Mouse (Mus musculus) neural tube, embryonic 13.5 days (tissue): ENCODE data around the gene Fgfr1op. TPM values are rescaled to one million over a fixed set of nuclear protein-coding genes. Genes with fewer than 3 reads are reported as not detected.
"Not testable (repeated sequence)": the region's sequence is repeated elsewhere in the genome, so short reads cannot be mapped to it uniquely, and the experiment has no call there.

ENCODE experiments used
- ATAC-seq: fragments of 200-750 bp; cut with Nextera tagmentation; 2 replicates; pipeline ENCODE4 v1.8.0; 2017; ENCODE audit warnings: low read depth, mild to moderate bottlenecking, moderate TSS enrichment, moderate library complexity
- H3K27ac ChIP-seq: fragments of 300-500 bp; sonication (generic); replicated peaks from 2 replicates; pipeline ENCODE4 v1.5.1; 2015; ENCODE audit warnings: moderate library complexity, mild to moderate bottlenecking, inconsistent platforms
- H3K27me3 ChIP-seq: fragments of 300-500 bp; sonication (generic); 2 replicates; pipeline ENCODE4 v1.6.1; 2015; ENCODE audit warnings: mild to moderate bottlenecking, inconsistent platforms
- H3K36me3 ChIP-seq: fragments of 300-500 bp; sonication (generic); 2 replicates; pipeline ENCODE4 v1.6.1; 2015; ENCODE audit warnings: mild to moderate bottlenecking, inconsistent platforms
- H3K4me1 ChIP-seq: fragments of 300-500 bp; sonication (generic); replicated peaks from 2 replicates; pipeline ENCODE4 v1.6.1; 2015; ENCODE audit warnings: inconsistent platforms
- H3K4me2 ChIP-seq: fragments of 300-500 bp; sonication (generic); 2 replicates; pipeline ENCODE4 v1.6.1; 2015; ENCODE audit warnings: inconsistent platforms, mild to moderate bottlenecking, moderate library complexity
- H3K4me3 ChIP-seq: fragments of 300-500 bp; sonication (generic); 2 replicates; pipeline ENCODE4 v1.5.1; 2015; ENCODE audit warnings: mild to moderate bottlenecking, inconsistent platforms
- H3K9ac ChIP-seq: fragments of 300-500 bp; sonication (generic); 2 replicates; pipeline ENCODE4 v1.6.1; 2015; ENCODE audit warnings: moderate library complexity, mild to moderate bottlenecking, inconsistent platforms
- H3K9me3 ChIP-seq: fragments of 300-500 bp; sonication (generic); 2 replicates; pipeline ENCODE4 v1.6.1; 2016; ENCODE audit warnings: inconsistent platforms
- WGBS: fragments of 180-500 bp; shearing (Covaris S2); methylation state at CpG from one replicate; pipeline ENCODE4 v1.1.7; 2015; 5-methylcytosine and 5-hydroxymethylcytosine counted together
- polyA plus RNA-seq: library from polyadenylated mRNA; unstranded; fragments of >200 nt; fragmentation: Nextera tagmentation; extraction: Ambion mirVana; gene quantifications from 2 replicates; pipeline ENCODE4 v1.2.1, GENCODE M21; 2015

Fgfr1op gene
- polyA plus RNA-seq, 1 experiment from 2014 or later = 28.4 TPM

DNA sequence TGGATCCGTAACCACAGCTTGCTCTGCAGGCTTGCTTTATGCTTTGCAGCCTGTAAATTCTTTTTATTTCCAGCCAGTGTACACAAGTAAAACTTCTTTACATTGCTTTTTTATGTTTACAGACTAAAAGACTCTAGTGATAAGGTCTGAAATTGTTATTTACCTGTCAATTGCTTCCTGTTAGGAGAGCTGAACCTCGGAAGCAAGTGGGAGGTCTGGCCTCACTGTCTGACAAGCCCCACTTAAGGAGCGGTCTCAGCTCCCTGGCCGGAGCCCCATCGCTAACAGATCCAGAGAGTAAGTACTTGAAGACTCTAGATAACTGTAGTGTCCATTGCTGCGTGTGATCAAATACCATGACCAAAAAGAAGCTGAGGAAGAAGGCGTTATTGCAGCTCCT is 18.9 kb downstream of the Fgfr1op start:
- no peak overlapping the region for H3K4me3 ChIP-seq
- no peaks in the 10 kb centered on the region for H3K27me3 ChIP-seq
- no peaks in the 10 kb centered on the region for H3K9me3 ChIP-seq
- 86% methylated on average over 7 of the region's 7 CpGs for WGBS
- H3K4me2 ChIP-seq = no peak overlapping the region
- H3K9ac ChIP-seq = no peak overlapping the region
- no peak overlapping the region for H3K27ac ChIP-seq
- H3K4me1 ChIP-seq = no peaks in the 10 kb centered on the region
- no peak for ATAC-seq
- peaks cover 80% of the 10 kb centered on the region for H3K36me3 ChIP-seq

DNA sequence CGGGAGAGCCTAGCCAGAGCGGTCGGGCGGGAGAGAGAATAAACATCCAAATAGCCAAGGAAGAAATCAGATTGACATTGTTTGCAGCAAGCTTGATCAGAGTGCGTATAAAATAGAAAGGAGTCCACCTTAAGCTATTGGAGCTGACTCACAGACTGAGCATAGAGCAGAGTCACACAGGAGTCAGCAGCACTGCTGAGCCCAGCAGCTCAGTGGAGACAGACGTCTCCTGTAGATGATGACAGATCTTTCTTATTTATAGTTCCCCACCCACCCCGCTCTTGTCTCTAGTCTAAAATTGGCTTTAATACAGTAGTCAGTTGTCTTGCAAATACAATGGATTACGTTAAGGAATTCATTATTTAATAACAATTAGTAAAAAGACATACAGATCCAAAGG is 28.4 kb downstream of the Fgfr1op start:
- ATAC-seq = no peak
- no peak overlapping the region for H3K9ac ChIP-seq
- no peak overlapping the region for H3K4me3 ChIP-seq
- no peaks in the 10 kb centered on the region for H3K4me1 ChIP-seq
- H3K4me2 ChIP-seq = no peak overlapping the region
- no peaks in the 10 kb centered on the region for H3K27me3 ChIP-seq
- 88% methylated on average over 8 of the region's 8 CpGs for WGBS
- peaks cover 75% of the 10 kb centered on the region for H3K36me3 ChIP-seq
- no peak overlapping the region for H3K27ac ChIP-seq
- H3K9me3 ChIP-seq = no peaks in the 10 kb centered on the region

DNA sequence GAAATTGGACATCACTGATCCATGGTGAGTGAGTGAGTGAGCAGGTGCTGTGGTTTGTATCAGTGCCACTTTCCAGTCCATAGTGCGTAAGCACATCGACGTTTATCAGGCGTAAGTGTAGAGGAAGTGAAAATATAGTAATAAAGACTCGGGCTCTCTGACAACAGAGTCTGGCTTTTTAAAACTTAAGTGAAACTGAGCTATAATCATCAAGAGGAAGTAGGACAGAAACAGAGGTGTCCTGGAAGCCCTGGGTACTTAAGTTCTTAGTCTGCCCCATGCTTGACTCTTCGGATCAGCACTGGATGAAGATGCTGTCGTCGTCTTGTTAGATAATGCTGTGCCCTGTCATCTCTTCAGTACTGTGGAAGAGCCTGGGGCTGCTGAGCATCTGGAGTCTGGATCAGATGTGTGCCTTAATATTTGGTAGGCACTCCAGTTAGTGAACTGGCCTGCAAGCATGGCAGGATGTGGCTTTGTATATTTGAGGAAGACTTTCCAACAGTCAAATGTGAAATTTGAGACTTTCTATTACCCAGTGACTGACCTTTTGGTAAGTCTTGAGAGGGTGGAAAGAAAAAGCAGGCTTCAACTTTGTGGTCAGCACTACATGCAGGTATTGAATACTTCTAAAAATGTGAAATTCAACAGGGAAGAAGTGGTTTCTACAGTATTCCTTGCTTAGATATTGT is 30.5 kb downstream of the Fgfr1op start:
- 94% methylated on average over 8 of the region's 8 CpGs for WGBS
- H3K9ac ChIP-seq = no peak overlapping the region
- no peaks in the 10 kb centered on the region for H3K27me3 ChIP-seq
- H3K27ac ChIP-seq = no peak overlapping the region
- no peaks in the 10 kb centered on the region for H3K9me3 ChIP-seq
- H3K4me1 ChIP-seq = no peaks in the 10 kb centered on the region
- peaks cover 54% of the 10 kb centered on the region for H3K36me3 ChIP-seq
- no peak overlapping the region for H3K4me2 ChIP-seq
- ATAC-seq = no peak
- no peak overlapping the region for H3K4me3 ChIP-seq

DNA sequence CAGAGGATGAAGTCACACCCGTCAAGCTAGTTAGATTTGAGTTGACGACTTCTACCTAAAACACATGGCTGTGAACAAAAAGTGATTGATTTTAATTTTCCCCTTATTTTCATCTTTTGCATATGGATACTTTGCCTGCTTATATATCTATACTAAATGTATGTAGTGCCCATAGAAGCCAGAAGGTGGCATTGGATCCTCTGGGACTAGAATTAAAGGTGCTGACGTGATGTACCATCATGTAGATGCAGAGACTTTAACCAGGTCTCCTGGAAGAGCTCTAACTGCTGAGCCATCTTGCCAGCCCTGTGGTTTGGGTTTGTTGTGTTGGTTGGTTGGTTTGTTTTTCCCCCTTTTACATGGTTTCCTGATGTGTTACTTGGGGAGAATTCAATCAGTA is 32.4 kb downstream of the Fgfr1op start:
- Histone ChIP-seq H3K4me2 (no peak overlapping the region), H3K36me3 (peaks cover 42% of the 10 kb centered on the region), H3K9ac (no peak overlapping the region), H3K9me3 (no peaks in the 10 kb centered on the region), H3K27me3 (no peaks in the 10 kb centered on the region), H3K27ac (no peak overlapping the region), H3K4me1 (no peaks in the 10 kb centered on the region), H3K4me3 (no peak overlapping the region)
- 72% methylated on average over 3 of the region's 3 CpGs for WGBS
- no peak for ATAC-seq

DNA sequence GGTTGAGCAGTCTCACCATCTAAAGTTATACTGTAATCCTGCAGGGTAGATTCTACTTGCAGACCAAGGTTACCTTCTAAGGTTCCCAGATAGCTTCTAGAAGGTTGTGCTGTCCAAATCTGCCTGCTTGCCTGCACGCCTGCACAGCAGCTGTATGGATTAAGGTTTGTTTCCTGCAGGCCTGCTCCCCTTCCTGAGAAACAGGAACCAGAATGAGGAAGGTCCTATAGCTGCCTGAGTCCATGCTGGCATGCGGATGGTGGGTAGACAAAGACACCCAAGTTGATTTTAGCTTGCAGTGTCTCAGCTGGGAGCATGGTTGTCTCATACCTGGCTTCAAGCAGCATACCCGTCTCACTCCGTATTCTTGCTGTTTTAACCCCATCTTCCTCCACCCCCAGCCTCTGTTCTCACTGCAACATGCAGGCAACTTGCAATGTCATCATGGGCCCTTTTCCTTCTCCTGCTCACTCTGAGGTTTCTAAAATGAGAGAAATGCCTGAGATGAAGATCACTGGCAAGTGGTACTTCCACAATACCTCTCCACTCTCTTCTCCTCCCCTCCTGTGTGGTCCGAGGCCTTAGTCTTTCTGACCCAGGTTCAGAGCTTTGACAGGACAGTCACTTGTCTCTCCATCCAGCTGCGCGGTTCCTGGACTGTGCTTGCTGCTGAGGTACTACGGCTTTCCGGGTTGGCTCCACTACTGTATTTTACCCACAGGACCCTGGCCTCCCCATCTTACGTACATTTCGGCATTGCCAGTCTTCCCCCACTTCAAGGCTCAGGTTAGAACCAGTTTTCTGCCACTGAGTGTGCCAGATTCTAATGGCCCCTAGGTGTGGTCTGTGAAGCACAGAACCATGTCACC is 34.0 kb downstream of the Fgfr1op start:
- Histone ChIP-seq H3K27me3 (no peaks in the 10 kb centered on the region), H3K9ac (no peak overlapping the region), H3K9me3 (no peaks in the 10 kb centered on the region), H3K4me3 (no peak overlapping the region), H3K4me2 (no peak overlapping the region), H3K4me1 (no peaks in the 10 kb centered on the region), H3K36me3 (peaks cover 28% of the 10 kb centered on the region), H3K27ac (no peak overlapping the region)
- ATAC-seq = no peak
- WGBS = 89% methylated on average over 11 of the region's 11 CpGs

DNA sequence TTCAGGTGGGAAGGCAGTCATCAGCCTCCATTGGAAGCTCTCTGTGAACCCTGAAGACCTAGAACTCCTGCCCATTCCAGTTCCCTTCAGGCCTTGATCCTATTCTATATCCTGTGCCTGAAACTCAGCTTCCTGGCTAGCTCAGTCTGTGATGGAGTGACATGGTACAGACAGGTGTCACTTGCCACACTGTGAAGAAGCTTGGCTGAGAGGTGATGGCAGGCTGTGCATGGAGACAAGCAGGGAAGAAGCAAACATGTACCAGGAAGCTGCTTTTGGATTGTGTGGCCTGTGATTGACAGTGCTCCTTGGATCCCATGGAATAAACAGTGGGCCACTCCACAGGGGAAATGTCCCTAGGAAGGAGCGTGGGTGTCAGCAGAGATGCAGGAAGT is 34.6 kb downstream of the Fgfr1op start:
- H3K36me3 ChIP-seq = peaks cover 21% of the 10 kb centered on the region
- H3K9me3 ChIP-seq = no peaks in the 10 kb centered on the region
- no peaks in the 10 kb centered on the region for H3K27me3 ChIP-seq
- no peak overlapping the region for H3K4me3 ChIP-seq
- H3K9ac ChIP-seq = no peak overlapping the region
- no peak overlapping the region for H3K27ac ChIP-seq
- H3K4me1 ChIP-seq = no peaks in the 10 kb centered on the region
- no peak overlapping the region for H3K4me2 ChIP-seq
- 85% methylated on average over 1 of the region's 1 CpGs for WGBS
- no peak for ATAC-seq

DNA sequence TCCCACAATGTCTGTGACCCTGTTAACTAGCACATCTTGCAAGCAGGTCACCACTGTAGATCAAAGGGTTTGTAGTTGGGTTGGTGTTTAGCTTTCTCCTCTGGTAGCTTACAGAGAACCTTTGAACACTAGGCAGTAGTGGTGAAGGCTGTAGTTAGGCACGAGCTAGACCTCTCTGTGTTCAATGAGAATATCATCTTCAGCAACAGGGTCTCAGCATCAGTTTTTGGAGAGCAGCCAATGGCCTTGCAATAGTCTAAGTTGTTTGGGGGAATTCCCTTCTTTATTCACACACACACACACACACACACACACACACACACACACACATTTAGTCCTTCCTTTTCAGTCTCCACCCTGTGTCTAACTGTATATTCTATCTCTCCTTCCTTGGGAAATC is 38.2 kb downstream of the Fgfr1op start:
- H3K36me3 ChIP-seq = no peaks in the 10 kb centered on the region
- H3K4me2 ChIP-seq = no peak overlapping the region
- H3K9me3 ChIP-seq = no peaks in the 10 kb centered on the region
- H3K27ac ChIP-seq = no peak overlapping the region
- H3K9ac ChIP-seq = no peak overlapping the region
- no peaks in the 10 kb centered on the region for H3K4me1 ChIP-seq
- no peak overlapping the region for H3K4me3 ChIP-seq
- 81% methylated on average over 1 of the region's 1 CpGs for WGBS
- no peaks in the 10 kb centered on the region for H3K27me3 ChIP-seq
- no peak for ATAC-seq

DNA sequence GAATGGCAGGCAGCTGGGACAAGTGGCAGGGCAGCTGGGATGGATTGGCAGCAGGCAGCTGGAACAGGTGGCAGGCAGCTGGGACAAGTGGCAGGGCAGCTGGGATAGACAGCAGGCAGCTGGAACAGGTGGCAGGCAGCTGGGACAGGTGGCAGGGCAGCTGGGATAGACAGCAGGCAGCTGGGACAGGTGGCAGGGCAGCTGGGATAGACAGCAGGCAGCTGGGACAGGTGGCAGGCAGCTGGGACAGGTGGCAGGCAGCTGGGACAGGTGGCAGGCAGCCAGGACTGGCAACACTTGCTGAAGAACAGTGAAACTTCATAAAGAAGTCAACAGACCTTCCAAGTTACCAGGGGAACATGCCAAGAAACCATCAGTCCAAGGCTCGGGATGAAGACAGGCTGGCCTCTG is 39.9 kb downstream of the Fgfr1op start:
- not testable (repeated sequence) for H3K36me3 ChIP-seq, H3K4me1 ChIP-seq, H3K9ac ChIP-seq, ATAC-seq, H3K27ac ChIP-seq, H3K27me3 ChIP-seq, H3K4me2 ChIP-seq, H3K4me3 ChIP-seq, H3K9me3 ChIP-seq
- WGBS = 81% methylated on average over 1 of the region's 1 CpGs

DNA sequence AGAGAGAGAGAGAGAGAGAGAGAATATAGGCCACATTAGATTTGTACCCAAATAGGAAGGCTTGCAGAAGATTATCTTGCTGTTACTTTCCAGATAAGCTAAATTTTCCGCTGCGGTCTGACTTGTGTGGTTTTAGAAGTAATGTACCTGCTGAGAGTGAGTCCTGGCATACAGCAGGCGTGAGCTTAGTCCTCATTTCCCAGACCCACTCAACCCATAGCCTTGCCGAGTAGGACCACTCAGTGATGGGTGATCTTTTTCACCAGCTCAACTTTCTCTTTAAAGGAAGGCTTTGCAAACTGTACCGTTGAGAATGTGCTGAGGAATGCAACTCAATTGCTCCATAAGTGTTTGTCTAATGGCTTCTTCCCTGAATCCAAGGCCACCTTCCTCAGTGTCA is 41.4 kb downstream of the Fgfr1op start:
- no peaks in the 10 kb centered on the region for H3K36me3 ChIP-seq
- no peak overlapping the region for H3K27ac ChIP-seq
- H3K4me3 ChIP-seq = no peak overlapping the region
- WGBS = 91% methylated on average over 5 of the region's 5 CpGs
- no peak overlapping the region for H3K9ac ChIP-seq
- H3K4me1 ChIP-seq = no peaks in the 10 kb centered on the region
- no peaks in the 10 kb centered on the region for H3K9me3 ChIP-seq
- ATAC-seq = no peak
- no peaks in the 10 kb centered on the region for H3K27me3 ChIP-seq
- H3K4me2 ChIP-seq = no peak overlapping the region

DNA sequence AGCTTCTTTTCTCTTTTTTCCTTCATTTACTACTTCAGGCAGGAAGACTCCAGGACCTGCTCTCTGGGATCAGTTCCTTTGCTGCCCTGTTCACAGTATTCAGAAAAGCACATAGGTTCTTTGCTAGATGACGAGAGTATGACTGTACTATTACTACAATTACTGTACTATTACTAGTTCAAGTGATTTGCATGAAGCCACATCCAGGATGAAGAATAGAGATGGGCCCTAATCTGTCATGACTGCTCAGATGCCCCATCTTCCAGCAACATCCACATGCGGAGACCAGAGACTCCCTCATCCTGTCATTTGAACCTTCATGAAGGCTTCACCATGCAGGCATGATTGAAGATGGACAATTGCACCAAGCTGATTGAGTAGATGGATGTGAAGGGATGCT is 44.4 kb downstream of the Fgfr1op start:
- no peak for ATAC-seq
- H3K36me3 ChIP-seq = no peaks in the 10 kb centered on the region
- H3K9ac ChIP-seq = no peak overlapping the region
- 92% methylated on average over 2 of the region's 2 CpGs for WGBS
- H3K4me2 ChIP-seq = no peak overlapping the region
- H3K27ac ChIP-seq = no peak overlapping the region
- no peaks in the 10 kb centered on the region for H3K4me1 ChIP-seq
- no peaks in the 10 kb centered on the region for H3K27me3 ChIP-seq
- no peaks in the 10 kb centered on the region for H3K9me3 ChIP-seq
- no peak overlapping the region for H3K4me3 ChIP-seq

DNA sequence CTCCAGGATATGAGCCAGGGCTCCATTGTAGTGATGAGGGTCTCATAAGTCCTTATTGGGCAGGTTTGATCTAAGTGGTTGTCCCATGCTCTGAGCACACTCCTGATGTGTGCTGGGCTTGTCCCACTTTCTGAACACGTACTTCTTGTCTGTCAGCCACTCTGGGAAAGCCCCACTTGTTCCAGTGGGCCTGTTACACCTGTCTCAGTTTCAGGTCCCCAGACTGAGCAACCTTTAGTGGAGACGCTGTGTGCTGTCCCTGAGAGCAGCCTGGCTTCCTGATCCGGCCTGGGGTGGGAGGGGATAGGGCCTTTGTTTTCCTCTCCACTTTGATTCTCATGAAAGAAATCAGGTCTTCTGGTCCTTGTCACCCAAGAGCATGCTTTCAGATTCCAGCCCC is 44.9 kb downstream of the Fgfr1op start:
- no peaks in the 10 kb centered on the region for H3K4me1 ChIP-seq
- 69% methylated on average over 3 of the region's 3 CpGs for WGBS
- no peak overlapping the region for H3K9ac ChIP-seq
- no peak overlapping the region for H3K4me2 ChIP-seq
- no peaks in the 10 kb centered on the region for H3K27me3 ChIP-seq
- H3K4me3 ChIP-seq = no peak overlapping the region
- no peak for ATAC-seq
- no peak overlapping the region for H3K27ac ChIP-seq
- H3K9me3 ChIP-seq = no peaks in the 10 kb centered on the region
- H3K36me3 ChIP-seq = no peaks in the 10 kb centered on the region

DNA sequence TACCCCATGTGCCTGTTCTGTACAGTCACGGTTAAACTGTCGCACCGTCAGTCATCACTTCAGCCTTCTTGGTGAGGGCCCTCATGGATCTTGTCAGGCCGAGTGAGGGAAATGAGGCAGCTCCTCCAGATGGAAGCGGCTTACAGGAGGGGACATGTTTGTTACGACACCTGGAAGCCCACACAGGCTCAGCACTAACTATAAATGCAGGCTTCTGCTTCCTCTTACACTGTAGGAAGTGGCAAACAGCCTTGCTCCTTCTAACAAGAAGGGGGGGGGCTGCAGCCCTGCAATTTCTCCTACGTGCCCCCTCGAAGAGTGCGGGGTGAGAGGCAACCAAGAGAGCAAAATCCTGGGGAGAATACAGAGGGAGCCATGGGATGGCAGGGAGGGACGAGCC is 45.4 kb downstream of the Fgfr1op start:
- Histone ChIP-seq H3K9me3 (no peaks in the 10 kb centered on the region), H3K4me3 (no peak overlapping the region), H3K4me1 (no peaks in the 10 kb centered on the region), H3K9ac (no peak overlapping the region), H3K27me3 (no peaks in the 10 kb centered on the region), H3K27ac (no peak overlapping the region), H3K4me2 (no peak overlapping the region), H3K36me3 (no peaks in the 10 kb centered on the region)
- no peak for ATAC-seq
- 84% methylated on average over 10 of the region's 10 CpGs for WGBS

DNA sequence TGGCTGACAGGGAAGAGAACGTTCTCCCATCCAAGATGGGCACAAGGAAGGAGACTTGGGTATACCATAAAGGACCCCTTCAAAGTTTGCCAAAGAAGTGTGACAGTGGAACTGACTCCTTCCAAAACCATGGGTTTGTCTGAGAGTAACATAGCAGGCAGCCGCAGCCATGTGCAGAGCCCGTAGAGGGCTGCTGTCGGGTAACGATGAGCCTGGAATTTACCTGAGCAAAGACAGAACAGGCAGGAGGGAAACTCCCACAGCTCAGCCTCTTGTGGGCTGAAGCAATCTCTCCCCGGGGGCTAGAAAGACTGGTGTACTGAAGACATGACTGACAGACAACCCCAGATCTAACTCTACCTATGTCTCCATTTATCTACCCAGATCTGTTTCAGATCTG is 46.1 kb downstream of the Fgfr1op start:
- no peak for ATAC-seq
- no peaks in the 10 kb centered on the region for H3K4me1 ChIP-seq
- no peaks in the 10 kb centered on the region for H3K9me3 ChIP-seq
- no peaks in the 10 kb centered on the region for H3K27me3 ChIP-seq
- no peaks in the 10 kb centered on the region for H3K36me3 ChIP-seq
- H3K27ac ChIP-seq = no peak overlapping the region
- no peak overlapping the region for H3K9ac ChIP-seq
- no peak overlapping the region for H3K4me2 ChIP-seq
- 86% methylated on average over 6 of the region's 6 CpGs for WGBS
- no peak overlapping the region for H3K4me3 ChIP-seq
